Mouse (Mus musculus): ENCODE measurements around the gene Glb1.

DNA sequence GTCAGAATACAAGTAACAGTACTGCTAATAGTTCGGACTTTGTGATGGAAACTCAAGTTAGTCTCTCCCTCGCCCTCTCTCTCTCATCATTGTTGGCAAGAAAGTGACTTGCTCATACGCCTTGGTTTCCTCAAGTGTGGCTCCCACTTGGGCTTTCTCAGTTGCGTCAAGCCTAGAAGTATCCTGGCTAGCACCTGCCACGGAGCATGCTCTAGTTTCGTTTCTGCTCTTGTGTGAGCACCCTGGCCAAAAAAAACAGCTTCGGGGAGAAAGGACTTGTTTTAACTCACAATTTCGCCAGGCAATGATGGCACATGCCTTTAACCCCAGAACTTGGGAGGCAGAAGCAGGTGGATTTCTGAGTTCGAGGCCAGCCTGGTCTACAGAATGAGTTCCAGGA lies 76.1 kb downstream of the Glb1 start:
- no peak for TF ChIP-seq CTCF (IDR thresholded peaks at IDR 0.05; ENCODE audit: borderline replicate concordance, insufficient read depth, low read depth, low read length)
- no peak for TF ChIP-seq POLR2A (IDR thresholded peaks at IDR 0.05; ENCODE audit: borderline replicate concordance, insufficient read depth, low read length)
